Mouse (Mus musculus) gastrocnemius, adult 8-10 months (tissue): ENCODE data around the gene Atf3. TPM values are rescaled to one million over a fixed set of nuclear protein-coding genes. Genes with fewer than 3 reads are reported as not detected.

Experiments
- DNase-seq, 2 experiments: peaks; one replicate each; pipeline ENCODE4 v3.0.0; 2022; ENCODE audit warnings: low spot score in 2 of 2
- total RNA-seq, 4 experiments: library from RNA; stranded (reverse); gene quantifications; 2 replicates each; pipeline ENCODE4 v1.2.4; 2022

Gene Atf3
- total RNA-seq, 4 experiments from 2014 or later, result 1.9 to 19.3 (median 7.4) TPM

DNA sequence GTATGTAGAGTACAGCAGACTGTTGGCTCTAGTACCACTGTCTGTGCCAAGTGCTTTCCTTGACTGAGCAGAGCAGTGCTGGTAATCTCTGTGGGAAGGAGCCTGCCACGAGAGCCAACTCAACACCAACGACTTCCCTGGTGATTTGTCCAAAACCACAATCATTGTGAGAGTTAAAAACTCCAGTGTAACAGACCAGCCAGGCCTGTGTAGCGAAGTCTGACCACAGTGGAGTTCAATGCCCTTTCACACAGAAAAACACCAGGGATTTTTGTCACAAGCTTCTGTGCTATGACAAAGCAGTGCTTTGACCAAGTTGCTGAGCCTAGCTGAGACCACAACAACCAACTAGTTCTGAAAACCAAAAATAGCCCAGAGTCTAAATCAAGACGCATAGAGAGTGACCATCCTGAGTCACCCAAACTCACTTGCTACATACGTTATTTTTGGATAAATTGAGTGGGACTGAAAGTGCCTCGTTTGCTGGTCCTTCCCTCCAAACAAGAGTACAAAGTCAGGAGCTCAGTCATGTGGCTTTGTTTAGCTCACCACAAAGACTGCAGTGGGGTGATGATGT lies 12.6 kb upstream of the Atf3 start:
- DNase-seq, result no peak

DNA sequence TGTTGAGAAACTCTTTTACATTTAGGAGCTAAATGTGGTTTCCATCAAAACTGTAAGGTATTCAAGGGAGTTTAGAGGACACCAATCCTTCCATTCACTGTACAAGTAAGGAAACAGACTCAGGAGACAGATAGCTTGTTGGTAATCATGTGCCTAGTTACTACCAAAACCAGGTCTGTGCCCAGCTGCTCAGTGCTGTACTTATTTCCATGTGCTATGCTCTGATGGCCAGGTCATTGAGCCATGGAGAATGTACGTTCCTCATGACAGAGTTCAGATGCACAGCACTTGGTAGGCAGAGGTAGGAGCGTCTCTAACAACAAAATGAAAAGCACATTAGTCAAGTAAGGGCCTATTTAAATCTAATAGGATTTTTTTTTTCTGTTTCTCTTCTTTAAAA lies 8.7 kb upstream of the Atf3 start:
- DNase-seq, result no peak

DNA sequence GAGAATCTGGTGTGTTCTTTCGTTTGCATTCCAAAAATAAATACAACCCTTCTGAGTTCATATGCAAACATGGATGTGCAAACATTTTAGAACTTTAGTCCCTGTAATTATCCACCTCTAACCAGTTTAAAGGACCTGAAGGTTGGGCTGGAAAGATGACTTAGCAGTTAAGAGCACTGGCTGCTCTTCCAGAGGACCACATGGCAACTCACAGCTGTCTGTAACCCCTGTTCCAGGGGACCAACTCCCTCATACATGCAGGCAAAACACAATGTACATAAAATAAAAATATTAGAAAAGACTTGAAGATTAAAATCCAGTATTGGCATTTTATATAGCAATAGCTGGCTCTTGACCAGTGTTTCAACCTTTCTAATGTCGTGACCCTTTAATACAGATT lies 7.9 kb upstream of the Atf3 start:
- DNase-seq, result no peak

DNA sequence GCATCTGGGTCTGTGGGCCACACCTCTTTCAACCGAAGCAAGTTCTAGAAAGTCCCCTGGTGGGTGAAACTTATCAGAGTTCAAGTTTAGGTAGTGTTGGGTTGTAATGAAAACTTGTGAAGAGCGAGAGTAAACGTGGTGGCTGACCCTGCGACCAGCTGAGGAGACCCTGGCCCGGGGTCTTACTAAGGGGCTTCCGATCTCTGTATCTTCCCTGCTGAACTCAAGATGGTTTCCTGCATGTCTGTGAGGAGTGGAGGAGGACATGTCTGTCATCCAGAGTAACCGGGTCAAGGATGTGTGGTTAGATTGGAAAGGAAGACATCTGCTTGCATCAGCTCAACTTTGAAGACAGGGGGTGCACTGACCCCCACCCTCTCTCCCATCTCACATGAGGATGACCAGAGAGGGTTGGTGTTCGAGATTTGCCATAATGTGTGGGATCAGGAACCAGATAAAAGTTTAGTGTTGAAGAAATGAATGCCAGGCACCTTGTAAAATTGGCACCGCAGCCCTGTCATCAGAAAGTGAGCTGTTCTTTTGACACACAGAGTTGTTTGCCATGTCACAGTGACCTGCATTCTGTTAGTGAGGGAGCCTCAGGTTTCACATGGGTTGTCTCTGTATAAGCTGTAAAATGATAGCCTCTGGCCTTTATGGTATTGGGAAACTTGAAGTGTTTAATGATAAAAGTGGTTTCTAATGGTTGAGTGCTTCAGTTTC lies 7.3 kb upstream of the Atf3 start:
- peak in 1 of 2 experiments; percentile 22 for DNase-seq

DNA sequence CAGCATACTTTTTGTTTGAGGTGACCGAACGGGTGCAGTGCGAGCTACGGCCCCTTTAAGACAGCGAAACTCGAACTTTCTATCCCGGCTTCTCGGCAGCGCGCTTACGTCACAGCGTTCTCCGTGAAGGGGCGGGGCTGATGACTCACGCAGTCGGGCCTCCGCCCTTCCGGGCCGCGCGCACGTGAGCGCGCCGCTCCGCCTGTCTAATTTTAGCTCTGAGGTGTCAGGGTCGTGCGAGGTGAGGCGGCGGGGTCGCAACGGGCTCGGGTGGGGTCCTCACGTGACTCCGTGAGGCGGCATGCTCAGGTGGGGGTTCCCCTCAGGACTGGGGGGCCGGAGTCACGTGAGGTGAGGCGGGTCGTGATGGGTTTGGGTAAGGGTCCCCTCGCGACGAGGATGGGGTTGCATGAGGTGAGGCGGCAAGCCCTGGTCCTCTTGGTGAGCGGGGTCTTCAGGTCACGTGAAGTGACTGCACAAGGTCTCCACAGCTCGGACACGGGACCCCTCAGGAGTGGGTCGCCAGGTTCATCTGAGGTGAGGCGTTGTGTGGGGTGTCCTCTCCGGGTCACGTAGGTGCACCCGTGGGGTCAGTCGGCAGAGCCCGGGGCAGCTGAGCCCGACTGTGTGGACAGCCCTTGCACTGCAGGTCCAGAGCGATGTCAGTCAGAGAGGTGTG lies 6.6 kb upstream of the Atf3 start:
- DNase-seq, result peak; percentile 89 to 90

DNA sequence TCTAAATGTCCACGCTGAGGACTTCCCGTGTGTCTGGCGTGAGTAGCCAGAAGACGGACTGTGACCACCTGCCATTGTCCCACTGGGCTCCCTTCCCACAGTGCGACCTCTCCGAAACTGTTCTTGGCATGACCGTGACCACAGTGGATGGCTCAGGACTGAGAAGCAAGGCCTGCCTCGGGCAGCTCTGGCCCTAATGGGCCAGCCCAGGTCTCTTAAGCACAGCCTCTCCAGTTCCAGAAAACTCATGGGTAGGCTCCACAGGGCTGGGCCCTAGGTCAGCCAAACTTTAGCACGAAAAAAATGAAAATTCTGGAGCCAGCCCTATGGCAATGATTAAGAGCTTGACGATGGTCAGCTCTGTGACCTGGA lies 6.1 kb upstream of the Atf3 start:
- no peak for DNase-seq

DNA sequence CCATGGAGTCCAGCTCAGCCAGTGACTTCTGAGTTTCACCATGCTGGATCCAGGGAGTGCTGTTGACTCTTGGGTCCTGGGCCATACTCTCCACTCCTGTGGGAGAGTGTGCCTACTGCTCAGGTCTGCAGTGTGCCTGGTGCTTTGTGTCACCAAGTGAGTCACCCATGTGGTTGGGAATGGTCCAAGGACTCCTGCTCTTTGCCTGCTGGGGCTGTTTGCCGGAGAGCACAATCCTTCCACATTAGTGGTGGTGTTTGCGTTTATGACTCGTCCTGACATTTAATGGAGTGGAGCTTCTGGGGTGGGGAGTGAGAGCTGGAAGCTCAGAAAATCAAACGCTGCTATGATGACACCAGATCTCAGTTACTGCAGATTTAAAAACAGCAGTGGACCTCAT lies 4.2 kb upstream of the Atf3 start:
- no peak for DNase-seq

DNA sequence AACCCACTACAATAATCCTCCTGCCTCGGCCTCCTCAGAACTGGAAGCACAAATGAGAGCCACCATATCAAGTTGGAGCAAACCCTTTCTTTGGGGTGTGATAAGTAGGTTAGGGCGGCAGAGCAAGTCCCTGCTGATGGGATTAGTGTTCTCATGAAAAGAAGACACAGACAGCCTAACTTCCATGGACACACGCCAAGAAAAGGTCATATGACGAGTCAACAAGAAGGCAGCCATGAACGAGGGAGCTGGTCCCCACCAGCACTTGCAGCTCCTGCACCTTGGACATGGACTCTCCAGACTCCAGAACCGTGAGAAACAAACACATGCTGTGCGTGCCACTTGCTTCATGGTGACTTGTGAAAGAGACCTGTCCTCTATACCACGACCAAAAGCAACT lies 2.7 kb upstream of the Atf3 start:
- no peak for DNase-seq

DNA sequence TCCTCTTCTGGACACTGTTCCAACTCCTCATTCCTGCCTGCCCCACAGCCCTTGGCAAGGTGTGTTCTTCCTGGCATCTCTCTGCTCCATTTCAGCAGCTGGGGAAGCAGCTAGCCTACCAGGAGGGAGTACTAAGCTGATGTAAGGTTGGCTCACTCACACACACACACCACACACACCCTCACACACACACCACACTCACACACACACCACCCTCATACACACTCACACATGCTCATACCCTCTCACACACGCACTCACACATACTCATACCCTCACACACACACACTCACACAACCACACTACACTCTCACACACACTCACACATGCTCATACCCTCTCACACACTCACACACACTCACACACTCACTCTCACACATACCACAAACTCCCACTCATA lies 1.9 kb upstream of the Atf3 start:
- no peak for DNase-seq

DNA sequence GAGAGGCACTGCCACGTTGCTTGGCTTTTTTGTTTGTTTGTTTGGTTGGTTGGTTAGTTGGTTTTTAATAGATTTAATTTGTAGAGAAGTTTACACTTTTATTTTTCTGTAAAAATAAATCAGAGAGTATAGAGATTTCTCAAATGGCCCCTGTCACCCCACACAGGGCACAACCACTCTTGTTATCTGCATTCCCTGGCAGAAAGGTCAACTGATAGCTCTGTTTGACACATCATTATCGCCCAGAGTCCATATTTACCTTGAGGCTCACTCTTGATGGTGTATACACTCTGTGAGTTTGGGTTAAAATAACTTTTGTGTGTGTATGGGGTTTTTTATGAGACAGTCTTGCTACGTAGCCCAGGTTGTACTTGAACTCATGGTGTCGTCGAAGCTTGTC lies 744 bp upstream of the Atf3 start:
- no peak for DNase-seq

DNA sequence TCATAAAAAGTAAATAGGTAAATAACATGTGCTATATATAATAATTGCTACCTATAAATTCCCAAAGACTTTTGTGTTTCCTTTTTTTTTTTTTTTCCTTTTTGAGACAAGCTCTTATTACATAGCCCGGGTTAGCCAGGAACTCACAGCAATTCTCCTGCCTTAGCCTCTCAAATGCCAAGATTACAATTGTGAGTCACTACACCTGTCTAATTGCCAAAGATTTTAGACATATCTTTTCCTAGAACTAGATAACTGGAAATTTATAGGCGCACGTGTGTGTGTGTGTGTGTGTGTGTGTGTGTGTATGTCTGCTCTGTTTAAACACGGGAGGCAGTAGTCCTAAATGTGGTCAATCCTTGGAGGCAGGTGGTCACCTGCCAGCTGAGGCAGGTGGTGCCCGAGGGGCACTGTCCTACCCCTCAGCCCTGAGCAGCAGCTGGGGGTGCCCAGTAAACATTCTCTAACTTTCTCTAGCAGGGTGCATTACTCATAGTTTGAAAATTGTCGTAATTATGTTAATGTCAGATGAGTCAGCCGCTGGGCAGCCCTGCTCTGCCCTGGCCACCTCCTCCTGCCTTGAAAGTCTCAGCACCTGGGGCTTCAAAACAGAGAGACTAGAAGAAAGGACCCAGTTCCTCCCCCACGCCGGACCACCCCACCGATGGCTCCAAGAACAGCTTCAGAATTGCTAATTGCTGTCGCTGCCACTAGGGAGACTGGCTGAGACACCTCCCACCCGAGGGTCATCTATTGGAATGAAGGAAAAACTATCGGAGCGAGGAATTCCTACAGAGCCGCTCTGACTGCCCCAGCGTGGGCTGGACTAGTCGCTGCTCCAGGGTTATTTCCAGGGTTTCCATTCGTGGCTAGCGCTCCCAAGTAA lies 1.8 kb downstream of the Atf3 start:
- DNase-seq, result no peak

DNA sequence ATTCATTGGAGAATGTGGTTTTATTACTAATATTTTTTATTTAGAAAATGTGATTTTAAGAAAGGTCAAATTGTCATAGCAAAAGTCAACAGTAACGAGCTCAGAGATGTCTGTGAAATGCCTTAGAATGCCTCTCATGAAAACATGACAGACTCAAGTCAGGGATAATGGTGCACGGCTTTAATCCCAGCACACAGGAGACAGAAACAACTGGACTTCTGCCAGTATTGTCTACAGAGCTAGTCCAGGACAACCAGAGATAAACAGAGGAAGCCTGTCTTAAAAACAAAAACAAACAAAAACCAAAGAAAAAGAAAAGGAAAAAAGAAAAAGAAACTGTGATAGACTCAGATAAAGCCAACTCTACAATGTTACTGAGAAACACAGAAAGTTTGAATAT lies 6.7 kb downstream of the Atf3 start:
- DNase-seq, result no peak

DNA sequence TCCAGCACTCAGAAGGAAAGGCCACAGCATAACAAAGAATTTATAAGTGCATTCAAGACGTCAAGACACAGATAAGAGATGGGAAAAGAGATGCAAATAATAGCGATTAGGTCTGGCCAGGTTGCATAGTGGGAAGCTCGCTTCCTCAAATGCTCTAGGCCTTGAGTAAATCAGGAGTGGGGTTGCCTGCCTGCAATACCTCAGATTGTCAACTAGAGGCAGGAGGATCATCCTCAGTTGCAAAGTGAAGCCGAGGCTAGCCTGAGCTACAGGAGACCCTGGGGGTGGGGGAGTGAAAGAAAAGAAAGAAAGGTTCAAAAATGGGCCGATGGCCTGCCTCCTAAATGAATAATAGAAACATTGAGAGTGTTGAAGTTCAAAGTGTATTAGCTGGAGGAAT lies 12.0 kb downstream of the Atf3 start:
- no peak for DNase-seq

DNA sequence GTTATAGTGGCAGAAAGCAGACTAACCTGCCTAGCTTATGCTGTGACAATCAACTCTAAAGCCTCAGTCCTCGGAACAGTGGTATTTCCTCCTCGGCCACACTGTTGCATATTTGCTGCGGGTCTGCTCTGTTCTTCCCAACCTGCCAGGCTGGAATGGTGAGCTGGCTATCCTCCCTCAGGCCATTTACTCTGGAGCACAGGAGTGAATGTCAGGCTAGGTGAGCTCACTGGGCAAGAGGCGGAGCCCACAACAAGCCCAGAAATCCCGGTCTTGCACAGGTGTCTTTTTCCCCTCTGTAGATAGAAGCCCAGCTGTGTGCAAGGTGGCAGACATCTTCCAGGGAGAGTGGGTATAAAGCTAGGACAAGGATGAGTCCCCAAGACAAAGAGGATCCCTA lies 13.0 kb downstream of the Atf3 start:
- no peak for DNase-seq

DNA sequence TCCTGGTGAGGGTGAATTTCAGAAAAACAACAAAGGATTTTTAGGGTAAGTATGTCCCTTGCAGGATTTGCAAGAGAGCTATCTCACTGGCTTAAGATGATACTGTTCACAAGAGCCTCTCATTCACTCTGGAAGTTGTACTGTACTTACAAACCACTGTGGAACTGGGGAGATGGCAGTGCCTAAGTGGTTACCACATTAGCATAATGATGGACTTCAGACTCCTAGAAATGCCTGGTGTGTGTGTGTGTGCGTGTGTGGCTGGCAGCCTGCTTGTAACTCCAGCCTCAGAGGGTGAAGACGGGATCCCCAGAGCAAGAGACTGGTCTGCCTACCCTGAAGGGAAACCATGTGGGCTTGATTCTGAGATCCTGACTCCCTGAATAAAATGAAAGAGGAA lies 14.3 kb downstream of the Atf3 start:
- no peak for DNase-seq

DNA sequence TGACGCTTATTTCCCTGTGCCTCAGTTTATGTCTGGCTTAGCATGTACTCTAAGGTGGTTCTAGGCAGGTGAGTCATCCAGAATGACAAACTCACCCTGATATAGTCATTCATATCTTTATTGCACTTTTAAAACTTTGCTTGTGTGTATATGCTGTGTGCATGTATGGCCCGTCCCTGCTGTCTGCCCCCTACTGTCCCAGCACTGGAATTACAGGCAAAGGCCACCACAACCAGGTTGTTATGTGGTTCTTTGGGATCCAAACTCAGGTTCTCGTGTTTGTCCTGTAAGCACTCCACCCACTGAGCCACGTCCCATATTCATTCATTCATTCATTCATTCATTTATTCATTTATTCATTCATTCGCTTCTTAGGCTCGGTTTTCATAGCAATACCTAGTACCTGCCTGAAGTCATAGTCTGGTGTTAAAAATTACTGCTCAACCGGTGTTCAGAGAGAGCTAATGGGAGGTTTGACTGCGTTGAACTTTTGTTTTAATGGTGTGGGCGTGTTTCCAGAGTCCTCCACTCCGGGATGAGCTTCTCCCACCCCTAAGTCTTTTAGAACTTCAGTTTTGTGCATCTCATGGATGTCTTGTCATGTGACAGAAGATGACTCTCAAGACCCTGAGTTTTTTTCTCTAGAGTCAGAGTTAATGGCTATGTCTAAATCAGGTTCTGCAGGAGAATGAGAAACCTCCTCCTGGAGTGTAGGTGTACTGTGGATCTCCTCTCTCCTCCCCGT lies 15.5 kb downstream of the Atf3 start:
- DNase-seq, result no peak

DNA sequence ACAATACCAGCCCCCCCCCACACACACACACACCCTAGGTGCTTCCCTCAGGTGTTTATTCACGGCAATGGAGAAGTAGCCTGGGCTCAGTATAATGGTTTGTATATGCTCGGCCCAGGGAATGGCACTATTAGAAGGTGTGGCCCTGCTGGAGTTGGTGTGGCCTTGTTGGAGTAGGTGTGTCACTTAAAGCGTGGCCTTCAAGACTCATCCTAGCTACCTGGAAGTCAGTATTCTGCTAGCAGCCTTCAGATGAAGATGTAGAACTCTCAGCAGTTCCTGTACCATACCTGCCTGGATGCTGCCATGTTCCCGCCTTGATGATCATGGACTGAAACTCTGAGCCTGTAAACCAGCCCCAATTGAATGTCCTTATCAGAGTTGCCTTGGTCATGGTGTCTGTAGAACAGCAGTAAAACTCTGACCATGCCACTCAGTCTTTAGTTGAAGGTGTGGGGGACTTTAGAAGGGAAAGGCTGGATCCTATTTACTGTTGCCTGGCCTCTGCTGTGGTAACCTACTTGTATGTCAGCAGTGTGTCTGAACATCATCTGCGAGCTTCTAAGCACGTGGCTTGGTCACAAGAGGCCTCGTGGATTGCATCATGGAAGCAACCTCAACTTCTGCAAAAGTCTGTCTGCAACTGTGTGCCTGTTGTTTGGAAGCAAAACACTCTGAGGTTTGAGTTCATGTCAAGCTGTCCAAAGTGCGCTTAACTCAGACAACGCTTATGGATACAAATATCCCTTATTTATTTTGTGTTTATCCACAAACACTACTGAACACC lies 16.8 kb downstream of the Atf3 start:
- no peak for DNase-seq

DNA sequence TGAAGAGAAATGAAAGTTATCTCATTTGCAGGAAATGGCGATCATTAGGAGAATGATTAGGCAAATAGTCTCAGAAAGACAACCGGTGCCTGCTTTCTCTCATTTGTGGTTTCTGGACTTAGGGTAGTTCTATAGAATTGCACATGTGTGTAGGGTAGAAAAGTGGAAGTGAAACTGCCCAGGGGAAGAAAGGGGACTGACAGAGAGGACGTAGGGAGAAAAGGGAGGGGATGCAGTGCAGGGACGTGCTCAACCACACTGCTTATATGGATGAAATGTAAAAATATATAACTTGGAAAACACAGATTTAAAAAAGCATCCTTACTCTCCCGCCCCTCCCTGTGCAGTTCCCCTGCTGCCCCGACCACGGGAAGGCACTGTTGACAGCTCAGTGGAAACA lies 19.9 kb downstream of the Atf3 start:
- DNase-seq, result no peak

DNA sequence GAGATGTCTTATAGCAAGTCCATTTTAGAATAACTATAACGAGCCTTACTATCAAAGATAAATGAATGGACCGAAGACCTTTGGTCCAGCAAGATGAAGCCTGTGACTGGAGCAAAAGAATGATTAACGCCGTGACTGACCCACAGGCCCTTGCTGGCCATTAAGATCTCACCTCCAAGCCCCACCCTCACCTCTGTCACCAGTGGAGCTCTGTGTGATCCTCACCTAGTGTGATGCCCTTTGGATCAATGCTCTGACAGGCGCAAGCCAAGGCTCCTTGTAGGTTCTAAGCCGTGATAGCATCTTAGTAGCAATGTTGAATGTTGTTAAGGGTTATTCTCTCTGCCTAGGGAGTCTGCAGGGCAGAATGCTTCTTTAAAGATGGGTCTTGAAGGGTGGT lies 21.8 kb downstream of the Atf3 start:
- DNase-seq, result no peak

DNA sequence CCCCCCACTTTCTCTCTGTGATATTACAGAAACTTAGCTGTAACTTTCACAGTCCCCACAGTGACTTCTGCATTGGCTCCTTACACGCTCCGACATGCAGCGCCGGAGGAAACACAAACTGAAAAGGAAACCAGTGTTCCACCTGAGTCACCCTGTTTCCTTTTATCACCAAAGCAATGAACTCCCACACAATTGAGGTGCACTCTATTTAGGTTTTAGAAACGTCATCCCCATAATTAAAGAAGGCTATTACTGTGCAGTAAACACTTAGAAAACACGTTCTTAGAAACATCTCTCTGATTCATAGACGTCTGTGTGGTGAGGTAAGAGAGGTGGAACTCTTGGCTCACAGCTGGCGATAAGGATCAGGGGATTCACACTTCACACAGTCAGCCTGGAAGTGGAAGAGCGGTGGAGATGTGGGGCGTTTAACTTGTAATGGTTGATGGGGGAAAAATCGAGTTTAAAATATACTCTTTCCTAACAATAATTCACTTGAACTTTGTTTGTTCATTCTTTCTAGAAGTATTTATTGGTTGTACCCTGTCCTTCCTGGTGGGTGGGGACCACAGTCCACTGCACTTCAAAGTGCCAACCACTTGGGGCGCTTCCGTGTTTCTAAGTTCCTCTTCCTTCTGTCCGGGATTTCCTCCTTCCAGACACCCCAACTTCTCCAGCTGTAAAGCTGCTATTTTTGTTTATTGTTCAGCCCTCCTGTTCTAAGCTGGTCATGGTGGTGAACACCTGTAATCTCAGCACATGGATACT lies 24.0 kb downstream of the Atf3 start:
- no peak for DNase-seq
